Mouse (Mus musculus) gastrocnemius, postnatal 4 days (tissue): ENCODE measurements at regions not wholly inside any gene's neighbourhood (a gene's known extent, or its start where the extent isn't known, plus 50 kb on each side); places are given as distances from the start of the nearest gene placed in this dataset.

Experiments used
- DNase-seq, 2 experiments: peaks; one replicate each; pipeline ENCODE4 v3.0.0; 2021 to 2022; ENCODE audit warnings: low spot score in 2 of 2, mixed read lengths in 2 of 2

- no peak for DNase-seq
These were observed 114.8 kb upstream of the Bmp2 start for GRCm38 (mm10) chr2:133436913-133437843.

- DNase-seq, result no peak
These were observed 113.9 kb upstream of the Bmp2 start for GRCm38 (mm10) chr2:133438018-133438417.

- no peak for DNase-seq
These were observed 108.9 kb upstream of the Bmp2 start for GRCm38 (mm10) chr2:133443024-133443423.

GRCm38 (mm10) chr2:133443490-133443889, 108.5 kb upstream of the Bmp2 start:
- DNase-seq, result no peak

GRCm38 (mm10) chr2:133452947-133453346, 99.0 kb upstream of the Bmp2 start:
- DNase-seq, result no peak

GRCm38 (mm10) chr2:133455484-133456170, 96.3 kb upstream of the Bmp2 start:
- no peak for DNase-seq

GRCm38 (mm10) chr2:133456785-133457184, 95.2 kb upstream of the Bmp2 start:
- no peak for DNase-seq

- DNase-seq, result no peak
These were observed 93.2 kb upstream of the Bmp2 start for GRCm38 (mm10) chr2:133458735-133459134.

GRCm38 (mm10) chr2:133460814-133461213, 91.1 kb upstream of the Bmp2 start:
- no peak for DNase-seq

GRCm38 (mm10) chr2:133462378-133462777, 89.6 kb upstream of the Bmp2 start:
- no peak for DNase-seq

- DNase-seq, result no peak
These were observed 84.5 kb upstream of the Bmp2 start for GRCm38 (mm10) chr2:133467170-133468168.

- no peak for DNase-seq
These were observed 78.8 kb upstream of the Bmp2 start for GRCm38 (mm10) chr2:133472966-133473744.

GRCm38 (mm10) chr2:133474174-133474573, 77.8 kb upstream of the Bmp2 start:
- no peak for DNase-seq

GRCm38 (mm10) chr2:133480870-133481269, 71.1 kb upstream of the Bmp2 start:
- DNase-seq, result no peak

GRCm38 (mm10) chr2:133481305-133481704, 70.7 kb upstream of the Bmp2 start:
- no peak for DNase-seq

- no peak for DNase-seq
These were observed 70.2 kb upstream of the Bmp2 start for GRCm38 (mm10) chr2:133481785-133482184.

- no peak for DNase-seq
These were observed 56.5 kb upstream of the Bmp2 start for GRCm38 (mm10) chr2:133495443-133495842.

- no peak for DNase-seq
These were observed 55.6 kb upstream of the Bmp2 start for GRCm38 (mm10) chr2:133496389-133496788.

GRCm38 (mm10) chr2:133497071-133497470, 54.9 kb upstream of the Bmp2 start:
- DNase-seq, result no peak

- DNase-seq, result no peak
These were observed 54.3 kb upstream of the Bmp2 start for GRCm38 (mm10) chr2:133497541-133498185.
